Mouse (Mus musculus): ENCODE results near the gene Llgl2. TPM values are rescaled to one million over a fixed set of nuclear protein-coding genes. Genes with fewer than 3 reads are reported as not detected.

Gene Llgl2
- polyA plus RNA-seq, 1 experiment from 2014 or later, result 18.7 TPM

DNA sequence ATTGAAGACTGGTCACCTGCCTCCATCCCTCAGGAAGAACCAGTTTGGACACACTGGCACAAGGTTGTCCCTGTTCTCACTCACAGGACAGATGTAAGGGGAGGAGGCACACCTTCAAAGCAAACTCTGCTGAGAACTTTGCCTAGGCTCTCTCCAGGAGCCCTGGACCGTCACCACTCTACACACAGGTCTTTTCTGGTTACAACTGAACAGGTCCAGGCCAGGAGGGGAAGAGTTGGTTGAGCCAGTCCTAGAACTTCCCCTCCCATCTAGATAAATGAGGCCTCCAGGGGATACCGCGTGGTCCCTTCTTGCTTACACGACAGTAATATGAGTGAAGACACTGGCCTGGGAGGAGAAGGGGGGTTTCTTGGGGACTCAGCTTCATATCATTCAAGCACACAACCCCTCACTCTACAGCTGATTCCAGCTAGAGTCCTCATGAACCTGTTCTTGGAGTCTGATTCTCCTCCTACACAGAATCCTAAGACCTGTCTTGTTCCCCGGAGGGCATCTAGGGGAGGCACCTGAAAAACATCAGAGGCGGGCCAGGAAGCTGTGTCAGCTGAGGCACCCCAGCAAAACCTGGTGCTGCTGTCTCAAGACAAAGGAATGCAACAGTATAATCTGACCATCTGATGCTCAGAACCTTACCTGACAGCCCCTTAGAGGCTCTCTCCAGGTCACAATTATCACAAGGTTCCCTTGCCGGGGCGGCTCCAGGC is 80.5 kb downstream of the Llgl2 start:
- H3K9me3 ChIP-seq (ENCODE audit: control insufficient read depth, low read length), result no peaks in the 10 kb centered on the region
- peaks cover 5% of the 10 kb centered on the region; the same call in 1 of the 2 replicates for H3K36me3 ChIP-seq (ENCODE audit: control insufficient read depth, insufficient read depth, low read length)
- peaks cover 67% of the 10 kb centered on the region for H3K4me1 ChIP-seq (replicated peaks; ENCODE audit: control insufficient read depth, insufficient read depth, low read length)
- peak overlapping the region; percentile 100 for H3K27ac ChIP-seq (ENCODE audit: low read depth, low read length)
- DNase-seq (ENCODE audit: low spot score), result no peak
- 54% methylated on average over 8 of the region's 8 CpGs for WGBS
- H3K4me3 ChIP-seq (ENCODE audit: low read depth, low read length), result no peak overlapping the region; the same call in 1 of the 2 replicates
- no peak for ATAC-seq (replicated peaks; ENCODE audit: low FRiP score)
- no peaks in the 10 kb centered on the region for H3K27me3 ChIP-seq (replicated peaks; ENCODE audit: control insufficient read depth, insufficient read depth, low read length)
- peak overlapping the region; percentile 80 for H3K9ac ChIP-seq (ENCODE audit: low read depth, low read length)
- peak overlapping the region; percentile 81 for H3K4me2 ChIP-seq

Small RNA genes lying within 50 kb of the gene (microRNA-seq; reads per million reads assigned to microRNA genes)
- not detected for gene Mir5621 (ENCODE audit: borderline number of aligned reads)

Other genes starting within 250 kb of the Llgl2 start
- gene Mrps7, start 220.1 kb upstream of the Llgl2 start, polyA plus RNA-seq (2014; fragmentation: Nextera tagmentation; extraction: Ambion mirVana), result 121 and 125 TPM in 2 replicates
- 23.6 and 27.4 TPM in 2 replicates for gene Gga3, start 220.0 kb upstream of the Llgl2 start, polyA plus RNA-seq (2014; fragmentation: Nextera tagmentation; extraction: Ambion mirVana)
- 39.0 and 41.4 TPM in 2 replicates for gene Mif4gd, start 211.1 kb upstream of the Llgl2 start, polyA plus RNA-seq (2014; fragmentation: Nextera tagmentation; extraction: Ambion mirVana)
- 30.2 and 30.9 TPM in 2 replicates for gene Slc25a19, start 195.8 kb upstream of the Llgl2 start, polyA plus RNA-seq (2014; fragmentation: Nextera tagmentation; extraction: Ambion mirVana)
- gene Grb2, start 115.5 kb upstream of the Llgl2 start, polyA plus RNA-seq (2014; fragmentation: Nextera tagmentation; extraction: Ambion mirVana), result 47.2 and 52.8 TPM in 2 replicates
- gene Tmem94, start 58.6 kb upstream of the Llgl2 start, polyA plus RNA-seq (2014; fragmentation: Nextera tagmentation; extraction: Ambion mirVana), result 14.1 and 14.4 TPM in 2 replicates
- 13.5 and 14.0 TPM in 2 replicates for gene Caskin2, start 10.4 kb upstream of the Llgl2 start, polyA plus RNA-seq (2014; fragmentation: Nextera tagmentation; extraction: Ambion mirVana)
- 36.1 and 36.4 TPM in 2 replicates for gene Tsen54, start 9.3 kb upstream of the Llgl2 start, polyA plus RNA-seq (2014; fragmentation: Nextera tagmentation; extraction: Ambion mirVana)
- 0.56 and 0.89 TPM in 2 replicates for gene Myo15b, start 34.4 kb downstream of the Llgl2 start, polyA plus RNA-seq (2014; fragmentation: Nextera tagmentation; extraction: Ambion mirVana)
- gene Smim5, start 75.9 kb downstream of the Llgl2 start, polyA plus RNA-seq (2014; fragmentation: Nextera tagmentation; extraction: Ambion mirVana), result 39.5 and 45.9 TPM in 2 replicates
- gene Smim6, start 88.0 kb downstream of the Llgl2 start, polyA plus RNA-seq (2014; fragmentation: Nextera tagmentation; extraction: Ambion mirVana), result 3.5 and 3.6 TPM in 2 replicates
- gene Sap30bp, start 109.2 kb downstream of the Llgl2 start, polyA plus RNA-seq (2014; fragmentation: Nextera tagmentation; extraction: Ambion mirVana), result 36.5 and 39.9 TPM in 2 replicates
- gene Recql5, start 109.4 kb downstream of the Llgl2 start, polyA plus RNA-seq (2014; fragmentation: Nextera tagmentation; extraction: Ambion mirVana), result 19.8 and 22.9 TPM in 2 replicates
- 0.60 and 0.77 TPM in 2 replicates for gene Itgb4, start 150.7 kb downstream of the Llgl2 start, polyA plus RNA-seq (2014; fragmentation: Nextera tagmentation; extraction: Ambion mirVana)
- 299 and 304 TPM in 2 replicates for gene Galk1, start 188.7 kb downstream of the Llgl2 start, polyA plus RNA-seq (2014; fragmentation: Nextera tagmentation; extraction: Ambion mirVana)
- 1,141 and 1,182 TPM in 2 replicates for gene H3f3b, start 203.9 kb downstream of the Llgl2 start, polyA plus RNA-seq (2014; fragmentation: Nextera tagmentation; extraction: Ambion mirVana)
- gene Unk, start 206.3 kb downstream of the Llgl2 start, polyA plus RNA-seq (2014; fragmentation: Nextera tagmentation; extraction: Ambion mirVana), result 28.9 and 34.1 TPM in 2 replicates